Mouse (Mus musculus) lung, embryonic 16.5 days (tissue): ENCODE data around the gene 4930539E08Rik. TPM values are rescaled to one million over a fixed set of nuclear protein-coding genes. Genes with fewer than 3 reads are reported as not detected.

Experiments
- ATAC-seq: fragments of 200-750 bp; cut with Nextera tagmentation; 2 replicates; pipeline ENCODE4 v1.8.0; 2017; ENCODE audit warnings: low read depth, mild to moderate bottlenecking, moderate library complexity
- H3K27ac ChIP-seq: fragments of 300-500 bp; sonication (generic); 2 replicates; pipeline ENCODE4 v1.5.1; 2014; ENCODE audit warnings: mild to moderate bottlenecking, control low read depth, low read length
- H3K27me3 ChIP-seq: fragments of 300-500 bp; sonication (generic); 2 replicates; pipeline ENCODE4 v1.6.1; 2014; ENCODE audit warnings: low read depth, low read length, mixed read lengths; ENCODE audit not compliant: control insufficient read depth, insufficient read depth
- H3K36me3 ChIP-seq: fragments of 300-500 bp; sonication (generic); 2 replicates; pipeline ENCODE4 v1.6.1; 2014; ENCODE audit warnings: low read length; ENCODE audit not compliant: control insufficient read depth, insufficient read depth
- H3K4me1 ChIP-seq: fragments of 300-500 bp; sonication (generic); replicated peaks from 2 replicates; pipeline ENCODE4 v1.6.1; 2014; ENCODE audit warnings: low read length, mixed read lengths; ENCODE audit not compliant: control insufficient read depth, insufficient read depth
- H3K4me2 ChIP-seq: fragments of 300-500 bp; sonication (generic); 2 replicates; pipeline ENCODE4 v1.6.1; 2014; ENCODE audit warnings: low read depth, low read length, control low read depth
- H3K4me3 ChIP-seq: fragments of 300-500 bp; sonication (generic); 2 replicates; pipeline ENCODE4 v1.5.1; 2014; ENCODE audit warnings: mild to moderate bottlenecking, low read length, control low read depth
- H3K9ac ChIP-seq: fragments of 300-500 bp; sonication (generic); 2 replicates; pipeline ENCODE4 v1.6.1; 2014; ENCODE audit warnings: low read length, control low read depth
- H3K9me3 ChIP-seq: fragments of 300-500 bp; sonication (generic); 2 replicates; pipeline ENCODE4 v1.6.1; 2016; ENCODE audit warnings: low read length; ENCODE audit not compliant: control insufficient read depth
- WGBS: fragments of 180-500 bp; shearing (Covaris S2); extraction: QIAGEN DNeasy Blood & Tissue Kit; methylation state at CpG from one replicate; pipeline ENCODE4 v1.1.7; 2014; 5-methylcytosine and 5-hydroxymethylcytosine counted together
- polyA plus RNA-seq: library from polyadenylated mRNA; unstranded; fragments of >200 nt; fragmentation: Nextera tagmentation; extraction: Ambion mirVana; gene quantifications from 2 replicates; pipeline ENCODE4 v1.2.1, GENCODE M21; 2015

The 4930539E08Rik gene
- polyA plus RNA-seq, 1 experiment from 2014 or later: 0.08 TPM

GRCm38 (mm10) chr17:28947011-28947939 is 32.2 kb upstream of the 4930539E08Rik start:
- no peak for ATAC-seq
- Histone ChIP-seq H3K27ac (no peak overlapping the region), H3K36me3 (no peaks in the 10 kb centered on the region), H3K9me3 (peaks cover 4% of the 10 kb centered on the region), H3K4me2 (no peak overlapping the region), H3K9ac (no peak overlapping the region), H3K4me3 (no peak overlapping the region), H3K27me3 (no peaks in the 10 kb centered on the region), H3K4me1 (peaks cover 6% of the 10 kb centered on the region)
- WGBS: 92% methylated on average over 19 of the region's 19 CpGs

DNA sequence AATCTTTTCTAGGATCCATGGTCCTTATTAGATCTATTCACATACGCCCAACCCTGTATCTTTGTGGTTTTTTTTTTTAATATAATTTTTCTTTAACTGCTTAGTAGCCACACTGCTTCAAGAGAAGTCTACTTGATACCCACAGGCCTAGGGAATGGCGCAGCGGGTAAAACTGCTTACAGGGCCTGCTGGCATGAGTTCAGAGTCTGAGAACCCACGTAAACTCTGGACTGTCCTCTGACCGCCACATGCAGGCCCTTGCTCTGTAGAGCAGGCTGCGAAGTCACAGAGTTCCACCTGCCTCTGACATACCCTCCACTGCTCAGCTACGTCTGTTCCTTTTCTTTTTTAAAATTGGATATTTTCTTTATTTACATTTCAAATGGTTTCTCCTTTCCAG is 29.4 kb upstream of the 4930539E08Rik start:
- H3K9ac ChIP-seq: no peak overlapping the region
- H3K4me1 ChIP-seq: no peaks in the 10 kb centered on the region
- peaks cover 4% of the 10 kb centered on the region for H3K9me3 ChIP-seq
- H3K27me3 ChIP-seq: no peaks in the 10 kb centered on the region
- ATAC-seq: no peak
- WGBS: 80% methylated on average over 7 of the region's 7 CpGs
- no peaks in the 10 kb centered on the region for H3K36me3 ChIP-seq
- H3K4me3 ChIP-seq: no peak overlapping the region
- no peak overlapping the region for H3K27ac ChIP-seq
- H3K4me2 ChIP-seq: no peak overlapping the region

- no peak within 1 kb of the TSS for H3K27ac ChIP-seq
- 82% methylated on average over 7 of the region's 7 CpGs for WGBS
These were observed 28.6 kb upstream of the 4930539E08Rik start, which contains the start of gene Pxt1 for GRCm38 (mm10) chr17:28943740-28944139. Pxt1 (minus strand) TSS chr17:28943840.

GRCm38 (mm10) chr17:28942101-28942500 is 27.0 kb upstream of the 4930539E08Rik start:
- H3K27ac ChIP-seq: no peak overlapping the region
- no peaks in the 10 kb centered on the region; the same call in 1 of the 2 replicates for H3K9me3 ChIP-seq
- no peak overlapping the region for H3K4me3 ChIP-seq
- H3K27me3 ChIP-seq: no peaks in the 10 kb centered on the region
- WGBS: 79% methylated on average over 10 of the region's 11 CpGs
- no peaks in the 10 kb centered on the region for H3K36me3 ChIP-seq
- H3K9ac ChIP-seq: no peak overlapping the region
- no peak overlapping the region for H3K4me2 ChIP-seq
- no peak for ATAC-seq
- no peaks in the 10 kb centered on the region for H3K4me1 ChIP-seq

More at GRCm38 (mm10) chr17:28943740-28944139, 28.6 kb upstream of the 4930539E08Rik start, which contains the start of gene Pxt1:
- no peak within 1 kb of the TSS for H3K9ac ChIP-seq
- no peaks in the 10 kb centered on the region for H3K36me3 ChIP-seq
- no peak within 1 kb of the TSS for H3K4me3 ChIP-seq
- H3K4me1 ChIP-seq: no peaks in the 10 kb centered on the region
- H3K9me3 ChIP-seq: peaks cover 4% of the 10 kb centered on the region
- no peak within 1 kb of the TSS for H3K4me2 ChIP-seq
- ATAC-seq: no peak
- no peaks in the 10 kb centered on the region for H3K27me3 ChIP-seq

DNA sequence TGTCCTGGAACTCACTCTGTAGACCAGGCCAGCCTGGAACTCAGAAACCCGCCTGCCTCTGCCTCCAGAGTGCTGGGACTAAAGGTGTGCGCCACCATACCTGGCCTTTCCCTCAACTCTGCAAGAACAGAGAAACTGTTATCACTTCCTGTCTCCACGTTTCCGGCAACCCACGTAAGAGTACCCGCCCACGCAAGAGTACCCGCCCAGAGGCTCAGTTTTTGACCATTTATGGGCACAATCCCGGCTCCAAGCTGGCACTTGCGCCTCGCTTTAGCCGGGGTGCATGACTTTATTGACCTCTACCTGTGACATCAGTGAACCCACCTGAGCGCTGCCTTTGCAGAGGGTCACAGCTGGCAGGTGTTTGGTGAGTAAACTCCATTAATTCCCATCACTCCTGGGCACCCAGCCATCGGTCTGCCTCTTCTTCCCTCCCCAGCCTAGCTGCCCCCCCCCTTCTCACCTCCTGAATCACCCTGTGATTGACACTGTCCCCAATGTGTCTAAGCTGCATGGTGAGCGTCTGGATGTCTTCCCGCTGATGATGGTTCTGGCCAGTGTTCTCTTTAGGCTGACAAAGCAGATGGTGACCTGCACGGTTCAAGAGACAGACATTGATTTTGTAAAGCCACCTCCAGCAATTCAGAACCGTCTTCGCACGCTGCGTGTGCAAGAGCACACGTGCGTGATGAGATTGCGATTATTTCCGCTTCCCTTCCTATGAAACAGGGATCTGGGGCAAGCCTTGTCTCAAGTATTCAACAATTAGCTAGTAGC is 25.8 kb upstream of the 4930539E08Rik start:
- Histone ChIP-seq H3K27me3 (no peaks in the 10 kb centered on the region), H3K36me3 (no peaks in the 10 kb centered on the region), H3K4me3 (no peak overlapping the region), H3K9ac (no peak overlapping the region), H3K4me2 (no peak overlapping the region), H3K4me1 (no peaks in the 10 kb centered on the region), H3K9me3 (no peaks in the 10 kb centered on the region), H3K27ac (no peak overlapping the region)
- no peak for ATAC-seq
- WGBS: 89% methylated on average over 25 of the region's 25 CpGs

DNA sequence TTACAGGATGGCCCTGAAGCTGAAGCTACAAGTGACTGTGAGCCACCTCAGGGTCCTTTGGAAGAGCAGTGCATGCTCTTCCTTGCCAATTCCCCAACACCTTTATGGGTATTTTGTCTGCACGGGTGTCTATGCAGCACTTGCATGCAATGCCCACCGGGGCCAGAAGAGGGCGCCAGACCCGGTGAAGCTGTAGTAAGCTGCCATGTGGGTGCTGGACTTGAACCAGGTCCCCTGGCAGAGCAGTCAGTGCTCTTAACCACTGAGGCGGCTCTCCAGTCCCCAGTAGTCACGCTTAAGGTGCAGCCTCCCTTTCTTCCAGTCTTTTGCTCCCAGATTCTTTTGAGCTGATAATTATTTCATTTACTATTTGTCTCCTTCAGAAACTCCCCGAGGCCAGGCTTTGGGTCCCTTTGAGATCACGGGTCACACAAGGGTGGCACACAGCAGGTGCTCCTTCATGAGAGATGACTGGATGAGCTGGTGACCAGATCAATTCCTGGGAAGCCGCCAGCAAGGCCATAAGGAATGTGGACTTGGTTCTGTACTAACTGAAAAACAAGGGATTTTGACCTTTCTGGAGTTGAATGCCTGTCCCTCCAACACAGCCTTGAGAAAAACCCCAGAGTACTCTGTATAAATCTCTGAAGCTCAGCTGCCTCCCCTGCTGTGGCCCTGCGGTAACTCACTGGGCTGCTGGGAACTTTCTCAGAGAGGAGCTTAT is 21.7 kb upstream of the 4930539E08Rik start:
- Histone ChIP-seq H3K4me1 (no peaks in the 10 kb centered on the region; the same call in 1 of the 2 replicates), H3K9me3 (no peaks in the 10 kb centered on the region), H3K4me3 (no peak overlapping the region), H3K9ac (no peak overlapping the region), H3K36me3 (no peaks in the 10 kb centered on the region), H3K27me3 (no peaks in the 10 kb centered on the region), H3K4me2 (no peak overlapping the region), H3K27ac (no peak overlapping the region)
- 76% methylated on average over 10 of the region's 10 CpGs for WGBS
- ATAC-seq: no peak

DNA sequence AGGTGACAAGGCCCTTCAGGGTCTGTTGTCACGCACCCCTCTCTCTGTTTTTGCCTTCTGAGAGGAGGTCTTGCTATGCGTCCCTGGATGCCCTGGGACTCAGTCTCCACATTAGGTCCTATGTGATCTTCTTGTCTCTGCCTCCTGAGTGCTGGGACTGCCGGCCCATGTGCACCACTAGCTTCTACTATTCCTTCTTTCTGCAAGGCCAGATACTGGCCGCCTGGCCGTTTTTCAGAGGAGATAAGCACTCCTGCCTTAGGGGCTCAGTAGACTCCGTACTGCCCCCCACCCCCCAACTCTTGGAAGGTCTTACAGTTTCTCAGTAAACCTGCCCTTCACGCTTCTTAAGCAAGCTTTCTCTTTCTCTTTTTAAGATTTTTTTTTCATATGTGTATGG is 21.0 kb upstream of the 4930539E08Rik start:
- 79% methylated on average over 7 of the region's 7 CpGs for WGBS
- H3K4me2 ChIP-seq: no peak overlapping the region
- no peak overlapping the region for H3K27ac ChIP-seq
- no peak for ATAC-seq
- H3K27me3 ChIP-seq: no peaks in the 10 kb centered on the region
- H3K4me3 ChIP-seq: no peak overlapping the region
- H3K4me1 ChIP-seq: peaks cover 4% of the 10 kb centered on the region; the same call in 1 of the 2 replicates
- H3K9ac ChIP-seq: no peak overlapping the region
- no peaks in the 10 kb centered on the region for H3K36me3 ChIP-seq
- no peaks in the 10 kb centered on the region for H3K9me3 ChIP-seq

DNA sequence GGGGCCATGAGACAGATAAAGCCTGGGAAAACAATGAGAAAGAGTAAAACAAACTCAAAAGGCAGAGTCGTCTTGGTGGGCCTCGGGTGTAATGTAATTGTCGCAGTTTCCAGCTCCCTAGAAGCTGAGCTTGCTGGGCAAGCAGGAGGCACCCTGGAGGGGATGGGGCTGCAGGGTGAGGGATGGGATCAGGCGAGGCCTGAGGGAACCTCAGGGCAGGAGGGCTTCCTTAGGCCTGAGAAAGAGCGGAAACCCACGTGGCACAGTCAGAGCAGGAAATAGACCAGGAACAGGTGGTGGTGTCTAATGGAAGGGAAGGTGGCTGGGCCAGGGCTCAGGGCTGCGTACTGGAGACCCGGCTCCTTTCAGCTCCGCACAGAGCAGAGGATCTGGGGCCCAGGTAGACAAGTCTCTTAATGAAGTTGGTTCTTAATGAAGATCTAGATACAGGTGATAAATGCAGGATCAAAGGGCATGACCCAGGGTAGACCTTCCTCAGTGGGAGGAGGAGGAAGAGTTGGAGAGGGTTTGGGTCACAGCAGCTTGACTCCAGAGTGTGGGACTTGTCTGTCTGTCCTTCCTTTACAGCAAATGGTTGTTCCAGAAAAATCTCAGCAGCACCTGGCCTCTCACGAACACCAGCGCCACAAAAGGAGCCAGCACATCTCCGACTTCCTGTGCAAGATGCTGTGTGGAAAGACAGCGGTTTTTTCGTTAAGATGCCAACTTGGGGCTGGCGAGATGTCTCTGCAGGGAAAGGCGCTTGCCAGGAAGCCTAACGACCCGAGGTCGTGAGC is 19.2 kb upstream of the 4930539E08Rik start:
- H3K27me3 ChIP-seq: no peaks in the 10 kb centered on the region
- WGBS: 66% methylated on average over 19 of the region's 19 CpGs
- no peak overlapping the region for H3K4me3 ChIP-seq
- no peaks in the 10 kb centered on the region for H3K9me3 ChIP-seq
- H3K4me2 ChIP-seq: no peak overlapping the region
- H3K4me1 ChIP-seq: peaks cover 16% of the 10 kb centered on the region
- no peak overlapping the region for H3K9ac ChIP-seq
- H3K27ac ChIP-seq: no peak overlapping the region
- ATAC-seq: no peak
- no peaks in the 10 kb centered on the region for H3K36me3 ChIP-seq
